Mouse (Mus musculus) embryonic facial prominence, embryonic 11.5 days (tissue): ENCODE results near the gene Lrrc36. TPM values are rescaled to one million over a fixed set of nuclear protein-coding genes. Genes with fewer than 3 reads are reported as not detected.

Source experiments
- ATAC-seq: fragments of 200-750 bp; cut with Nextera tagmentation; replicated peaks from 2 replicates; pipeline ENCODE4 v1.8.0; 2017; ENCODE audit warnings: low read depth; ENCODE audit not compliant: insufficient number of reproducible peaks, low FRiP score, low TSS enrichment
- DNase-seq: peaks from one replicate; pipeline ENCODE4 v3.0.0-alpha.2; 2015; ENCODE audit warnings: low spot score
- H3K27ac ChIP-seq: fragments of 300-500 bp; sonication (generic); replicated peaks from 2 replicates; pipeline ENCODE4 v1.5.1; 2014; ENCODE audit warnings: mild to moderate bottlenecking, low read depth, low read length, control low read depth
- H3K27me3 ChIP-seq: fragments of 300-500 bp; sonication (generic); 2 replicates; pipeline ENCODE4 v1.6.1; 2014; ENCODE audit warnings: mild to moderate bottlenecking, low read length, moderate library complexity, mixed read lengths; ENCODE audit not compliant: control insufficient read depth, insufficient read depth
- H3K36me3 ChIP-seq: fragments of 300-500 bp; sonication (generic); replicated peaks from 2 replicates; pipeline ENCODE4 v1.6.1; 2014; ENCODE audit warnings: low read depth, mild to moderate bottlenecking, low read length, moderate library complexity, mixed read lengths; ENCODE audit not compliant: control insufficient read depth, insufficient read depth
- H3K4me1 ChIP-seq: fragments of 300-500 bp; sonication (generic); 2 replicates; pipeline ENCODE4 v1.6.1; 2014; ENCODE audit warnings: low read length, mixed read lengths; ENCODE audit not compliant: control insufficient read depth, insufficient read depth
- H3K4me2 ChIP-seq: fragments of 300-500 bp; sonication (generic); 2 replicates; pipeline ENCODE4 v1.6.1; 2014; ENCODE audit warnings: low read depth, mild to moderate bottlenecking, control low read depth, low read length, moderate library complexity
- H3K4me3 ChIP-seq: fragments of 300-500 bp; sonication (generic); 2 replicates; pipeline ENCODE4 v1.5.1; 2014; ENCODE audit warnings: low read depth, low read length, control low read depth
- H3K9ac ChIP-seq: fragments of 300-500 bp; sonication (generic); replicated peaks from 2 replicates; pipeline ENCODE4 v1.6.1; 2014; ENCODE audit warnings: mild to moderate bottlenecking, control low read depth, low read length
- H3K9me3 ChIP-seq: fragments of 300-500 bp; sonication (generic); replicated peaks from 2 replicates; pipeline ENCODE4 v1.6.1; 2016; ENCODE audit warnings: mild to moderate bottlenecking, low read length, inconsistent platforms, mixed read lengths; ENCODE audit not compliant: control insufficient read depth
- WGBS: fragments of 180-500 bp; shearing (Covaris S2); extraction: QIAGEN DNeasy Blood & Tissue Kit; methylation state at CpG from one replicate; pipeline ENCODE4 v1.1.7; 2014; 5-methylcytosine and 5-hydroxymethylcytosine counted together
- polyA plus RNA-seq: library from polyadenylated mRNA; unstranded; fragments of >200 nt; fragmentation: Nextera tagmentation; extraction: Ambion mirVana; gene quantifications from 2 replicates; pipeline ENCODE4 v1.2.1, GENCODE M21; 2014

The Lrrc36 gene
- polyA plus RNA-seq, 1 experiment from 2014 or later: 0.39 TPM

- H3K9ac ChIP-seq: no peak overlapping the region
- no peak overlapping the region for H3K4me3 ChIP-seq
- no peak overlapping the region for H3K4me2 ChIP-seq
- no peak overlapping the region for H3K27ac ChIP-seq
- 85% methylated on average over 10 of the region's 10 CpGs for WGBS
- no peaks in the 10 kb centered on the region for H3K9me3 ChIP-seq
- no peaks in the 10 kb centered on the region for H3K36me3 ChIP-seq
- no peaks in the 10 kb centered on the region for H3K4me1 ChIP-seq
- DNase-seq (no peak), ATAC-seq (no peak)
- H3K27me3 ChIP-seq: no peaks in the 10 kb centered on the region
These were observed 7.0 kb upstream of the Lrrc36 start for GRCm38 (mm10) chr8:105406416-105406815.

GRCm38 (mm10) chr8:105408331-105408730 lies 5.0 kb upstream of the Lrrc36 start:
- Histone ChIP-seq H3K27me3 (peaks cover 3% of the 10 kb centered on the region), H3K4me2 (no peak overlapping the region), H3K9me3 (no peaks in the 10 kb centered on the region), H3K27ac (no peak overlapping the region), H3K9ac (no peak overlapping the region), H3K4me3 (no peak overlapping the region), H3K4me1 (no peaks in the 10 kb centered on the region; the same call in 1 of the 2 replicates), H3K36me3 (no peaks in the 10 kb centered on the region)
- 56% methylated on average over 7 of the region's 7 CpGs for whole genome bisulfite sequencing
- ATAC-seq: no peak
- DNase-seq: no peak

GRCm38 (mm10) chr8:105409947-105410346 lies 3.4 kb upstream of the Lrrc36 start:
- H3K9ac ChIP-seq: no peak overlapping the region
- WGBS: 92% methylated on average over 6 of the region's 6 CpGs

GRCm38 (mm10) chr8:105418992-105419391 lies 5.6 kb downstream of the Lrrc36 start:
- DNase-seq (no peak), ATAC-seq (no peak)
- WGBS: 73% methylated on average over 2 of the region's 2 CpGs
- H3K4me3 ChIP-seq: no peak overlapping the region
- H3K4me1 ChIP-seq: no peaks in the 10 kb centered on the region
- H3K9ac ChIP-seq: no peak overlapping the region
- no peak overlapping the region for H3K27ac ChIP-seq
- no peaks in the 10 kb centered on the region for H3K27me3 ChIP-seq
- H3K36me3 ChIP-seq: no peaks in the 10 kb centered on the region
- no peaks in the 10 kb centered on the region for H3K9me3 ChIP-seq
- H3K4me2 ChIP-seq: no peak overlapping the region

More at GRCm38 (mm10) chr8:105409947-105410346, 3.4 kb upstream of the Lrrc36 start:
- Histone ChIP-seq H3K4me1 (no peaks in the 10 kb centered on the region; the same call in 1 of the 2 replicates), H3K9me3 (no peaks in the 10 kb centered on the region), H3K27me3 (peaks cover 7% of the 10 kb centered on the region), H3K36me3 (no peaks in the 10 kb centered on the region), H3K27ac (no peak overlapping the region), H3K4me3 (no peak overlapping the region), H3K4me2 (no peak overlapping the region)
- DNase-seq (no peak), ATAC-seq (no peak)

GRCm38 (mm10) chr8:105419800-105420199 lies 6.4 kb downstream of the Lrrc36 start:
- Histone ChIP-seq H3K4me3 (no peak overlapping the region), H3K27ac (no peak overlapping the region), H3K9me3 (no peaks in the 10 kb centered on the region), H3K27me3 (no peaks in the 10 kb centered on the region), H3K4me1 (no peaks in the 10 kb centered on the region), H3K36me3 (no peaks in the 10 kb centered on the region), H3K9ac (no peak overlapping the region), H3K4me2 (no peak overlapping the region)
- no peak for DNase-seq
- ATAC-seq: no peak
- WGBS: 89% methylated on average over 4 of the region's 4 CpGs

GRCm38 (mm10) chr8:105422006-105422405 lies 8.6 kb downstream of the Lrrc36 start:
- ATAC-seq (no peak), DNase-seq (no peak)
- WGBS: 77% methylated on average over 1 of the region's 1 CpGs
- Histone ChIP-seq H3K9ac (no peak overlapping the region), H3K27me3 (no peaks in the 10 kb centered on the region), H3K27ac (no peak overlapping the region), H3K9me3 (no peaks in the 10 kb centered on the region), H3K36me3 (no peaks in the 10 kb centered on the region), H3K4me3 (no peak overlapping the region), H3K4me2 (no peak overlapping the region), H3K4me1 (no peaks in the 10 kb centered on the region)

- DNase-seq: no peak
- Histone ChIP-seq H3K9ac (no peak overlapping the region), H3K4me3 (no peak overlapping the region), H3K9me3 (no peaks in the 10 kb centered on the region), H3K27me3 (no peaks in the 10 kb centered on the region), H3K4me2 (no peak overlapping the region), H3K36me3 (no peaks in the 10 kb centered on the region), H3K27ac (no peak overlapping the region), H3K4me1 (no peaks in the 10 kb centered on the region)
- 74% methylated on average over 6 of the region's 6 CpGs for WGBS
- no peak for ATAC-seq
These were observed 13.5 kb downstream of the Lrrc36 start for GRCm38 (mm10) chr8:105426878-105427277.

GRCm38 (mm10) chr8:105431743-105432515 lies 18.6 kb downstream of the Lrrc36 start:
- Histone ChIP-seq H3K4me1 (no peaks in the 10 kb centered on the region; the same call in 1 of the 2 replicates), H3K9ac (no peak overlapping the region), H3K9me3 (no peaks in the 10 kb centered on the region), H3K27me3 (no peaks in the 10 kb centered on the region), H3K4me3 (no peak overlapping the region), H3K36me3 (no peaks in the 10 kb centered on the region), H3K4me2 (no peak overlapping the region), H3K27ac (no peak overlapping the region)
- no peak for DNase-seq
- 48% methylated on average over 7 of the region's 7 CpGs for WGBS
- no peak for ATAC-seq
